Mouse (Mus musculus) myocyte (in vitro differentiated cells): Measurements from ENCODE around the gene Tmem39b.

Experiments used
- MYOD1 ChIP-seq, 3 experiments: IDR thresholded peaks; one replicate each; pipeline ENCODE4 v1.6.1; 2011; ENCODE audit warnings: control low read depth in 2 of 3, low read depth in 2 of 3, mild to moderate bottlenecking in 2 of 3, moderate library complexity in 1 of 3; ENCODE audit not compliant: insufficient read length in 2 of 3, control insufficient read depth in 1 of 3
- POLR2A ChIP-seq: IDR thresholded peaks from one replicate; pipeline ENCODE4 v1.6.1; 2011; ENCODE audit warnings: low read depth, mild to moderate bottlenecking, control low read depth, moderate library complexity; ENCODE audit not compliant: insufficient read length
- POLR2AphosphoS2 ChIP-seq: IDR thresholded peaks from one replicate; pipeline ENCODE4 v1.6.1; 2011; ENCODE audit warnings: low read depth, control low read depth; ENCODE audit not compliant: insufficient read length
- TCF12 ChIP-seq: IDR thresholded peaks from one replicate; pipeline ENCODE4 v1.6.1; 2011; ENCODE audit warnings: mild to moderate bottlenecking, control low read depth; ENCODE audit not compliant: poor library complexity, insufficient read depth, severe bottlenecking

- TF ChIP-seq MYOD1 (IDR thresholded peaks at IDR 0.05; ENCODE audit: control insufficient read depth in 1 of 3, insufficient read length in 2 of 3, low read depth in 2 of 3) (no peak), POLR2AphosphoS2 (no peak), TCF12 (no peak), POLR2A (no peak)
Observed at GRCm38 (mm10) chr4:129681837-129682236, 14.8 kb downstream of the Tmem39b start.
